Mouse (Mus musculus): ENCODE measurements around the gene Gm20388. TPM values are rescaled to one million over a fixed set of nuclear protein-coding genes. Genes with fewer than 3 reads are reported as not detected.
"Not testable (repeated sequence)": the region's sequence is repeated elsewhere in the genome, so short reads cannot be mapped to it uniquely, and the experiment has no call there.

Gm20388 gene
- polyA plus RNA-seq, 1 experiment from 2014 or later: 2.5 TPM

DNA sequence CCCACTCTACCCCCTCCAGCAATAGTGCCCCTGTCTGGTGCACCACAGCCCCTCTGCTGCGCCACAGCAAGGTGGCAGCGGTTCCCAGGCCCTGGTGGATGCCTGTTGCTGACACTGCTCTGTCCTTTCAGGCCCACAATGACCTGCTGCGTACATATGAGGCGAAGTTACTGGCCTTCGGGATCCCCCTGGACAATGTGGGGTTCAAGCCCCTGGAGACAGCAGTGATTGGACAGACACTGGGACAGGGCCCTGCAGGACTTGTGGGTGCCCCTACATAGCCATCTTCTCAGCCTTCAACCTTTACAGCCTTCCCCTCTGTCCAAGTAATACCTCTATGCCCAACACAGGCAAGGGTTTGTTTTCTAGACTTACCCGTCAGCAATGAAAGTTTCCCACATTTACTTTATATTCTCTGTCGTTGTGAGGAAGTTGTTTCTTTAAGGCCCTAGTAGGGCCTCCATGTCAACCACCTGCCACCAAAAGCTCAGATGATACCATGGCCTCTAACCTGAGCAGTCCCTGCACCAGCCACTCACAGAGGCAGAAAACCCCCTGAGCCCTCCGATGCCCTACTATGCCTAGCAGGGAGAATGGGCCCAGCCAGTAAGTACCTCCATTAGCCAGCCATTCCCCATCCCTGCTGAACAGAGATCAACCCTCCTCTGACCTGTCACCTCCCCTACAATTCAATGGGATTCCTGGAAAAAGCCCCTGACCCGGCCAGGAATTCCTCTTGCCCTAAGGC is 3625.8 kb downstream of the Gm20388 start:
- Histone ChIP-seq H3K9me3 (replicated peaks) (no peaks in the 10 kb centered on the region), H3K27ac (no peak overlapping the region), H3K36me3 (peaks cover 57% of the 10 kb centered on the region), H3K27me3 (ENCODE audit: low read depth, poor library complexity, severe bottlenecking) (peaks cover 34% of the 10 kb centered on the region), H3K4me1 (peaks cover 3% of the 10 kb centered on the region), H3K4me3 (no peak overlapping the region)
- no peak for DNase-seq (ENCODE audit: low spot score)
- WGBS: 87% methylated on average over 9 of the region's 9 CpGs

DNA sequence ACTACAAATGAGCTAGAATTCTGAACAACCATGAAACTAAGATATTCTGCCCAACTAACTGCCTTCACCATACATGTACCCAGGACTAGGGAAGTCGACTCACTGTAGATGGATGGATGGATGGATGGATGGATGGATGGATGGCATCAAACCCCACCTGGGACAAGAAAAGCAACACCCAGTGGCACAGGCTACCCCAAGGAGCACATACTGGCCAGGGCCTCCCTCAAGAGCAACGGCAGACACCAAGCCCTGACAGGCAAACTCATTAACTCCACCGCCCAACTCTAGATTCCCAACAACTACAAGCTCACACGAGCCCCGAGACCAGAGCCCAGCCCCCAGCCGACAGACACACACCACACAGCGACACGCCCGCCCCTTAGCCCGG is 3626.3 kb downstream of the Gm20388 start:
- H3K36me3 ChIP-seq: peaks cover 51% of the 10 kb centered on the region
- H3K27ac ChIP-seq: no peak overlapping the region
- H3K27me3 ChIP-seq (ENCODE audit: low read depth, poor library complexity, severe bottlenecking): peaks cover 34% of the 10 kb centered on the region
- H3K4me1 ChIP-seq: peaks cover 3% of the 10 kb centered on the region
- 20% methylated on average over 10 of the region's 10 CpGs for WGBS
- no peak overlapping the region for H3K4me3 ChIP-seq
- no peak for DNase-seq (ENCODE audit: low spot score)
- H3K9me3 ChIP-seq (replicated peaks): no peaks in the 10 kb centered on the region

DNA sequence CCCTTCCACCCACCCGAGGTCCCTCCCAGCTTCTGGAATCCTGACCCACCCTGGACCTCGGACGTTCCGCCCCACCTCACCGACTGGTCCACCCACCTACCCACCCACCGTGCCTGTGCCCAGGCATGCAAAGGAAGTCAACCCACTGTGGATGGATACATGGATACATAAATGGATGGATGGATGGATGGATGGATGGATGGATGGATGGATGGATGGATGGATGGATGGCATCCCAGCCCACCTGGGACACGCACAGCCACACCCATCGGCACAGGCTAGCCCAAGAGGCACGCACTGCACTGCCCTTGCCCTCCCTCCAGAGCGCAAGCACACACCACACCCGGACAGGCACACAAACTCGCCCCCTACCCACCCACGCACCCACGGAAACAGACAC is 3627.0 kb downstream of the Gm20388 start:
- H3K4me1 ChIP-seq; H3K4me3 ChIP-seq; H3K9me3 ChIP-seq (replicated peaks); H3K27ac ChIP-seq; DNase-seq (ENCODE audit: low spot score): not testable (repeated sequence)
- whole genome bisulfite sequencing: 78% methylated on average over 7 of the region's 14 CpGs
- Histone ChIP-seq H3K36me3 (peaks cover 44% of the 10 kb centered on the region), H3K27me3 (ENCODE audit: low read depth, poor library complexity, severe bottlenecking) (peaks cover 34% of the 10 kb centered on the region)

DNA sequence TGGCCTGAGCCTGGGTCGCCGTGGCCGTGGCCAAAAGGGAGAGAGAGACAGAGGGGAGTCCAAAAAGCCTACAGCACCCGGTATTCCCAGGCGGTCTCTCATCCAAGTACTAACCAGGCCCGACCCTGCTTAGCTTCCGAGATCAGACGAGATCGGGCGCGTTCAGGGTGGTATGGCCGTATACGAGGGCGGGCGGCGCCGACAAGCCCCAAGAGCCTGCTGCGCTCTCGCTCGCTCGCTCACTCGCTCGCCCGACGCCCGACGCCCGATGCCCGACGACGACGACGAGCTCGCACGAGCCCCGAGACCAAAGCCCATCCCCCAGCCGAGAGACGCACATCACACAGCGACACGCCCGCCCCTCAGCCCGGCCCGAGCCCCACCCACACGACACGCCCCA is 3653.6 kb downstream of the Gm20388 start:
- not testable (repeated sequence) for H3K27ac ChIP-seq; H3K27me3 ChIP-seq (ENCODE audit: low read depth, poor library complexity, severe bottlenecking); DNase-seq (ENCODE audit: low spot score); H3K36me3 ChIP-seq; H3K9me3 ChIP-seq (replicated peaks); H3K4me3 ChIP-seq; H3K4me1 ChIP-seq
- WGBS: no CpG with 5 or more reads among the region's 45 CpGs

DNA sequence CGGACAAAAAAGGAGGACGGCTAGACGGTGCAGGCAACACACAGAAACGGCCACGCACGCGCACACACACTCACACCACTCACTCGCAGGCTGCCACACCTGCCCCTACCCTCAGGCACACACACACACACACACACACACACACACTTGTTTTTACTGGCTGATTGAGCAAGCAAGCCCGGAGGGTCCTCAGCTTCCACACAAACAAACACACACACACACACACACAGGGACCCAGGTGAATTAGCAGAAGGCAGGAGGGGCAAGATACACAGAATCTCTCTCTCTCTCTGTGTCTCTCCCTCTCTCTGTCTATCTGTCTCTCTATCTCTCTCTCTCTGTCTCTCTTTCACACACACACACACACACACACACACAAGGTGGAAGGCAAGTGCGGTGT is 3664.7 kb downstream of the Gm20388 start:
- H3K4me1 ChIP-seq; H3K27ac ChIP-seq; DNase-seq (ENCODE audit: low spot score); H3K4me3 ChIP-seq; H3K27me3 ChIP-seq (ENCODE audit: low read depth, poor library complexity, severe bottlenecking); H3K36me3 ChIP-seq; H3K9me3 ChIP-seq (replicated peaks): not testable (repeated sequence)
- 83% methylated on average over 2 of the region's 10 CpGs for WGBS

DNA sequence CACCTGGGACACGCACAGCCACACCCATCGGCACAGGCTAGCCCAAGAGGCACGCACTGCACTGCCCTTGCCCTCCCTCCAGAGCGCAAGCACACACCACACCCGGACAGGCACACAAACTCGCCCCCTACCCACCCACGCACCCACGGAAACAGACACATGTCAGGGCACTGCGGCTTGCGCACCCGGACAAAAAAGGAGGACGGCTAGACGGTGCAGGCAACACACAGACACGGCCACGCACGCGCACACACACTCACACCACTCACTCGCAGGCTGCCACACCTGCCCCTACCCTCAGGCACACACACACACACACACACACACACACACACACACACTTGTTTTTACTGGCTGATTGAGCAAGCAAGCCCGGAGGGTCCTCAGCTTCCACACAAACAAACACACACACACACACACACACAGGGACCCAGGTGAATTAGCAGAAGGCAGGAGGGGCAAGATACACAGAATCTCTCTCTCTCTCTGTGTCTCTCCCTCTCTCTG is 3690.1 kb downstream of the Gm20388 start:
- not testable (repeated sequence) for H3K9me3 ChIP-seq (replicated peaks); H3K27me3 ChIP-seq (ENCODE audit: low read depth, poor library complexity, severe bottlenecking); DNase-seq (ENCODE audit: low spot score); H3K4me1 ChIP-seq; H3K27ac ChIP-seq; H3K4me3 ChIP-seq; H3K36me3 ChIP-seq
- WGBS: 74% methylated on average over 17 of the region's 19 CpGs

DNA sequence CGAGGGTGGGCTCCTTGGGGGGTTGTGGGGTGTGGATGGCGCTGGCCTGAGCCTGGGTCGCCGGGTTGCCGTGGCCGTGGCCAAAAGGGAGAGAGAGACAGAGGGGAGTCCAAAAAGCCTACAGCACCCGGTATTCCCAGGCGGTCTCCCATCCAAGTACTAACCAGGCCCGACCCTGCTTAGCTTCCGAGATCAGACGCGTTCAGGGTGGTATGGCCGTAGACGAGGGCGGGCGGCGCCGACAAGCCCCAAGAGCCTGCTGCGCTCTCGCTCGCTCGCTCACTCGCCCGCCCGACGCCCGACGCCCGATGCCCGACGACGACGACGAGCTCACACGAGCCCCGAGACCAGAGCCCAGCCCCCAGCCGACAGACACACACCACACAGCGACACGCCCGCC is 3690.8 kb downstream of the Gm20388 start:
- not testable (repeated sequence) for DNase-seq (ENCODE audit: low spot score); H3K27ac ChIP-seq; H3K9me3 ChIP-seq (replicated peaks); H3K27me3 ChIP-seq (ENCODE audit: low read depth, poor library complexity, severe bottlenecking); H3K4me1 ChIP-seq; H3K36me3 ChIP-seq; H3K4me3 ChIP-seq
- WGBS: no CpG with 5 or more reads among the region's 40 CpGs

DNA sequence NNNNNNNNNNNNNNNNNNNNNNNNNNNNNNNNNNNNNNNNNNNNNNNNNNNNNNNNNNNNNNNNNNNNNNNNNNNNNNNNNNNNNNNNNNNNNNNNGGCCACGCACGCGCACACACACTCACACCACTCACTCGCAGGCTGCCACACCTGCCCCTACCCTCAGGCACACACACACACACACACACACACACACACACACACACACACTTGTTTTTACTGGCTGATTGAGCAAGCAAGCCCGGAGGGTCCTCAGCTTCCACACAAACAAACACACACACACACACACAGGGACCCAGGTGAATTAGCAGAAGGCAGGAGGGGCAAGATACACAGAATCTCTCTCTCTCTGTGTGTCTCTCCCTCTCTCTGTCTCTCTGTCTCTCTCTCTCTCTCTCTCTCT is 3702.0 kb downstream of the Gm20388 start:
- WGBS: 78% methylated on average over 2 of the region's 5 CpGs

DNA sequence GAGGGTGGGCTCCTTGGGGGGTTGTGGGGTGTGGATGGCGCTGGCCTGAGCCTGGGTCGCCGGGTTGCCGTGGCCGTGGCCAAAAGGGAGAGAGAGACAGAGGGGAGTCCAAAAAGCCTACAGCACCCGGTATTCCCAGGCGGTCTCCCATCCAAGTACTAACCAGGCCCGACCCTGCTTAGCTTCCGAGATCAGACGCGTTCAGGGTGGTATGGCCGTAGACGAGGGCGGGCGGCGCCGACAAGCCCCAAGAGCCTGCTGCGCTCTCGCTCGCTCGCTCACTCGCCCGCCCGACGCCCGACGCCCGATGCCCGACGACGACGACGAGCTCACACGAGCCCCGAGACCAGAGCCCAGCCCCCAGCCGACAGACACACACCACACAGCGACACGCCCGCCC is 3712.9 kb downstream of the Gm20388 start:
- not testable (repeated sequence) for H3K27ac ChIP-seq, H3K4me3 ChIP-seq
- WGBS: no CpG with 5 or more reads among the region's 39 CpGs

More for the DNA sequence above, 3702.0 kb downstream of the Gm20388 start:
- H3K36me3 ChIP-seq; DNase-seq (ENCODE audit: low spot score); H3K4me1 ChIP-seq; H3K9me3 ChIP-seq (replicated peaks); H3K4me3 ChIP-seq; H3K27me3 ChIP-seq (ENCODE audit: low read depth, poor library complexity, severe bottlenecking); H3K27ac ChIP-seq: not testable (repeated sequence)

DNA sequence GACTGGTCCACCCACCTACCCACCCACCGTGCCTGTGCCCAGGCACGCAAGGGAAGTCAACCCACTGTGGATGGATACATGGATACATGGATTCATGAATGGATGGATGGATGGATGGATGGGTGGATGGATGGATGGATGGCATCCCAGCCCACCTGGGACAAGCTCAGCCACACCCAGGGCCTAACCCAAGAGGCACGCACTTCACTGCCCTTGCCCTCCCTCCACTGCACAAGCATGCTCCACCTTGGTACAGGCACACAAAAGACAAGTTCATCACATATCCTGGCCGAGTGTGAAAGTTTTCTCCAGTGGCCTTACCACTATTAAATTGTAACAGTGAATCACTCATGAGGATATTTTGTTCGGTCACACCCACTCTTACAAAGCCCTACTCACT is 3713.6 kb downstream of the Gm20388 start:
- DNase-seq (ENCODE audit: low spot score): no peak
- peaks cover 51% of the 10 kb centered on the region for H3K27me3 ChIP-seq (ENCODE audit: low read depth, poor library complexity, severe bottlenecking)
- peaks cover 13% of the 10 kb centered on the region for H3K4me1 ChIP-seq
- no peaks in the 10 kb centered on the region for H3K36me3 ChIP-seq
- no peaks in the 10 kb centered on the region for H3K9me3 ChIP-seq (replicated peaks)
- H3K27ac ChIP-seq: no peak overlapping the region
- WGBS: 71% methylated on average over 5 of the region's 5 CpGs
- no peak overlapping the region for H3K4me3 ChIP-seq

More for the DNA sequence above, 3712.9 kb downstream of the Gm20388 start:
- DNase-seq (ENCODE audit: low spot score); H3K9me3 ChIP-seq (replicated peaks); H3K36me3 ChIP-seq; H3K4me1 ChIP-seq: not testable (repeated sequence)
- H3K27me3 ChIP-seq (ENCODE audit: low read depth, poor library complexity, severe bottlenecking): peaks cover 48% of the 10 kb centered on the region

DNA sequence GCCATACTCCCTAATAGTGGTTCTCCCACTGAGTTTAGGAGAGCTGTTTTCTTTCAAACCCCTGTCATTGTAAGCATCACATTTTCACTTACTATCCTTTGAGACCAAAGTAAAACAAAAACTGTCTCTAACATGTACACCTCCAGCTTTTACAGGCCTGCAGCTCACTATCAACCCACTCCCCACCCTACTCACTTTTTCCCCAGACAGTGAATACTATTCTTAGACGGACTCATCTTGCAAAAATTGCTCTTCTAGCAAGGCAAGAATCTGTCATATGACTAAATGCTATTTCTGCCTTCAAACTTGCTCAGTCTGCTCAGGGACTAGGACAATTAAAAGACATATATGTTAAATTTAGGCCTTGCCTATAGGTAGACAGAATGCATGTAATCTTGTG is 3714.1 kb downstream of the Gm20388 start:
- Histone ChIP-seq H3K27me3 (ENCODE audit: low read depth, poor library complexity, severe bottlenecking) (peaks cover 55% of the 10 kb centered on the region), H3K9me3 (replicated peaks) (no peaks in the 10 kb centered on the region), H3K4me3 (no peak overlapping the region), H3K27ac (no peak overlapping the region), H3K36me3 (no peaks in the 10 kb centered on the region), H3K4me1 (peaks cover 15% of the 10 kb centered on the region)
- 47% methylated on average over 1 of the region's 1 CpGs for WGBS
- DNase-seq (ENCODE audit: low spot score): no peak

DNA sequence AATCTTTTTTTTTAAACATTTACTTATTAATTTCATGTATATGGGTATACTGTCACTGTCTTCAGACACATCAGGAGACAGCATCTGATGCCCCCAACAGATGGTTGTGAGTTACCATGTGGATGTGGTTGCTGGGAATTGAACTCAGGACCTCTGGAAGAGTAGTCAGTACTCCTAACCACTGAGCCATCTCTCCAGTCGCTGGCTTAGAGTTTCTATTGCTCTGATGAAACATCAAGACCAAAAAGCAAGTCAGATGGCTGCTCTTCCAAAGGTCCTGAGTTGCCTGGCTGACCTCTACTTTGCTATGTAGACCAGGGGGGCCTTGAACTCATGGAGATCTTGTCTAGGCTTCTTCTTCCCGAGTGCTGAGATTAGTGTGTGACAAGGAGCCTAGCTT is 3715.1 kb downstream of the Gm20388 start:
- Histone ChIP-seq H3K4me3 (no peak overlapping the region), H3K9me3 (replicated peaks) (no peaks in the 10 kb centered on the region), H3K27ac (no peak overlapping the region), H3K27me3 (ENCODE audit: low read depth, poor library complexity, severe bottlenecking) (peaks cover 55% of the 10 kb centered on the region), H3K36me3 (no peaks in the 10 kb centered on the region), H3K4me1 (peaks cover 21% of the 10 kb centered on the region)
- DNase-seq (ENCODE audit: low spot score): no peak
- WGBS: 27% methylated on average over 2 of the region's 2 CpGs

DNA sequence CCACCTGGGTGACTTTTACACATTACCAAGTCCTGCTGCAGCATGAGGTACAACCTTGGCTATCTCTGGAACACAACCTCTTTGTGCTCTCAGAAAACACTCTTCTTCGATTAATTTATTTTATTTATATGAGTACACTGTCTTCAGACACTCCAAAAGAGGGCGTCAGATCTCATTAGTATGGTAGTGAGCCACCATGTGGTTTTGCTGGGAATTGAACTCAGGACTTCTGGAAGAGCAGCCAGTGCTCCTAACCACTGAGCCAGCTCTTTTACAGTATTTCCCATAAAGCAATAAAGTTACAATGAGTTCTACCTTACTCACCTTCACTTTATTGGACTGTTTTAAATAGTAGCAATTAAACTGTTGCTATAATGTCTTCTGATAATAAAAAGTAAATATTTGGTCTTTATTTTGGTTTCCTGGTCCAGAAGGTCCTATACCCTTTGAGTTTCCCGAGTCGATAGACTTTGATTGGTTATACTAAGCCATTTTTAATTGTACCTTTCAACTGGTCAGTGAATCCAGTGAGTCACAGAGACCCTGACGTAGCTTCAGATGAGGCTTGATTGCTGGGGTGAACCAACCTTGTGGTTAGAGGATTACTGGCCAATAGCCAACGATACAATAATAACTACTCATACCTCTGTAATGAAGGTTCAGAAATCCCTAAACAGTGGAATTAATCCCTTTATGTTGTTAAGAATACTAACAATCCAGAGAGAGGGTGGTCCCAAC is 3716.9 kb downstream of the Gm20388 start:
- Histone ChIP-seq H3K36me3 (no peaks in the 10 kb centered on the region), H3K27ac (no peak overlapping the region), H3K4me1 (peaks cover 24% of the 10 kb centered on the region), H3K4me3 (no peak overlapping the region), H3K27me3 (ENCODE audit: low read depth, poor library complexity, severe bottlenecking) (peaks cover 55% of the 10 kb centered on the region), H3K9me3 (replicated peaks) (no peaks in the 10 kb centered on the region)
- DNase-seq (ENCODE audit: low spot score): no peak
- 66% methylated on average over 6 of the region's 6 CpGs for WGBS
